In the genomic region with DNA sequence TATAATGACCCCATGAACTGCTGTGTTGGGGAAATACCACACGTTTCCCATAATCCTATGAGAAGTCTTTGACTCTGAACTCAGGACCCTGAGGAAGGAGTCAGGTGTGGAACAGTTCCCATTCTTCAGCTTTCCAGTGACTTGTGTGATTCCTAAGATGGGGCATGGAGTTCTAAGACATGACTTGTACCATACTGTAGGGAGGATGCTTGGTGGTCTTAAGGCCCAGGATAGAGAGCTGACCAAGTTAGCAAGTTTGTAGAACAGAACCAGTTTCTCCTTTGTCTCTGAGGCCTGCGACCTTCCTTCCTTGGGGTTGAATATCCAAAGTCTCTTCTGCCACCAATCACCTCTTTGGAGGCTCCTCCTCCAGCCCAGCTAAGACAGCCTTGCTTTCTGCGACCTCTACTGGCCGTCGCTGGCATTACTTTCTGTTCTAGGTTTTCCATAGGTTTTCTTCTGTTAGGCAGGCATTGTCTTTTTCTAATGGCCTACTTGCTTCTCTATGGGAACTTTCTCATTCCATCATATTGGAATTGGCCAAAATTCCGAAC, we compare ENCODE assay signal across 9 mouse cellular contexts. TPM values are rescaled to one million over a fixed set of nuclear protein-coding genes. Genes with fewer than 3 reads are reported as not detected.
DNase-seq lines count a peak whose midpoint lies in the region; ATAC-seq and TF ChIP-seq lines count a peak whose summit lies in the region.
"Had no signal": no experiment of that assay in that cellular context is flagged by ENCODE, and none has a peak within 500 bp of the region (broad histone marks: within the 10 kb centered on the region; RNA-seq: fewer than 3 reads in every experiment).

No protein-coding gene starts in this region.

- peak; percentile 71 for DNase-seq in T-cell, adult 2 months (ENCODE audit: low spot score)
- DNase-seq in cerebellum, adult 8-10 months = peak; percentile 64
- DNase-seq in frontal cortex, postnatal 25 days (ENCODE audit: low spot score in 2 of 2) = peak; percentile 79 to 82
- peak; percentile 84 for DNase-seq in hindbrain, postnatal 0 days (ENCODE audit: low spot score)
- DNase-seq in left cerebral cortex, adult 18-20 months (ENCODE audit: low spot score in 2 of 2) = peak; percentile 84 to 92
- DNase-seq in midbrain, embryonic 11.5 days (ENCODE audit: low spot score, missing footprints) = peak; percentile 97
- DNase-seq in right cerebral cortex, postnatal 4 days = peak; percentile 77
- DNase-seq in yolk sac, embryonic 10.5 days (ENCODE audit: low spot score) = peak; percentile 71

- WGBS in hindbrain, postnatal 0 days = 17% methylated on average over 6 of the region's 6 CpGs
- 12% methylated on average over 6 of the region's 6 CpGs for WGBS in midbrain, embryonic 11.5 days

- TF ChIP-seq CTCF in hindbrain, postnatal 0 days (IDR thresholded peaks at IDR 0.05; ENCODE audit: low read depth) = peak; percentile 91

- no peak overlapping the region for H3K4me3 ChIP-seq in hindbrain, postnatal 0 days (ENCODE audit: low read length)
- no peak overlapping the region for H3K4me3 ChIP-seq in midbrain, embryonic 11.5 days (ENCODE audit: low read depth, low read length)
- H3K4me3 ChIP-seq: limb, embryonic 15.5 days had no signal

- 0 out of 2 replicates have a peak, but pooled peaks have one; percentile 67 for ATAC-seq in hindbrain, postnatal 0 days
- ATAC-seq in midbrain, embryonic 11.5 days (ENCODE audit: low FRiP score) = peak; percentile 65

- no peak overlapping the region for H3K4me2 ChIP-seq in hindbrain, postnatal 0 days (ENCODE audit: low read depth, low read length)
- no peak overlapping the region for H3K4me2 ChIP-seq in midbrain, embryonic 11.5 days
- H3K4me2 ChIP-seq: limb, embryonic 15.5 days had no signal

- no peaks in the 10 kb centered on the region for H3K4me1 ChIP-seq in hindbrain, postnatal 0 days (ENCODE audit: insufficient read depth, low read length)
- no peaks in the 10 kb centered on the region for H3K4me1 ChIP-seq in midbrain, embryonic 11.5 days (ENCODE audit: control insufficient read depth, insufficient read depth, low read length)

- H3K9me3 ChIP-seq in hindbrain, postnatal 0 days (ENCODE audit: low read length) = no peaks in the 10 kb centered on the region
- no peaks in the 10 kb centered on the region for H3K9me3 ChIP-seq in midbrain, embryonic 11.5 days (ENCODE audit: control insufficient read depth, low read length)
- H3K9me3 ChIP-seq: limb, embryonic 15.5 days had no signal

- H3K9ac ChIP-seq in hindbrain, postnatal 0 days (replicated peaks; ENCODE audit: low read length) = no peak overlapping the region
- no peak overlapping the region for H3K9ac ChIP-seq in midbrain, embryonic 11.5 days (ENCODE audit: low read length)
- H3K9ac ChIP-seq: limb, embryonic 15.5 days had no signal

- no peaks in the 10 kb centered on the region for H3K27me3 ChIP-seq in hindbrain, postnatal 0 days (ENCODE audit: insufficient read depth, low read length)
- no peaks in the 10 kb centered on the region for H3K27me3 ChIP-seq in midbrain, embryonic 11.5 days (ENCODE audit: control insufficient read depth, insufficient read depth, low read length)
- H3K27me3 ChIP-seq: limb, embryonic 15.5 days had no signal

- no peak overlapping the region for H3K27ac ChIP-seq in hindbrain, postnatal 0 days
- H3K27ac ChIP-seq in midbrain, embryonic 11.5 days (ENCODE audit: low read depth, low read length) = no peak overlapping the region
- H3K27ac ChIP-seq: limb, embryonic 15.5 days had no signal

- H3K36me3 ChIP-seq in hindbrain, postnatal 0 days (ENCODE audit: insufficient read depth, low read length) = no peaks in the 10 kb centered on the region
- no peaks in the 10 kb centered on the region for H3K36me3 ChIP-seq in midbrain, embryonic 11.5 days (ENCODE audit: control insufficient read depth, insufficient read depth, low read length)
- H3K36me3 ChIP-seq: limb, embryonic 15.5 days had no signal

RNA-seq across cellular contexts. Expression of gene D630039A03Rik, which starts 36.2 kb away (rescaled TPM):
- total RNA-seq in hindbrain, postnatal 0 days (2014; rRNA removed) = 0.50 and 0.52 TPM in 2 replicates
- 0.49 and 0.54 TPM in 2 replicates for polyA plus RNA-seq in hindbrain, postnatal 0 days (2015; fragmentation: Nextera tagmentation; extraction: Ambion mirVana)
- under 1 TPM in 1 of 2 experiments, not detected in 1; 0.21 TPM for total RNA-seq in left cerebral cortex, adult 18-20 months (2021)
- polyA plus RNA-seq in midbrain, embryonic 11.5 days (2014; fragmentation: Nextera tagmentation; extraction: Ambion mirVana) = 0.04 TPM in 1 of 2 replicates, not detected in the other
